Mouse (Mus musculus) ovary, postnatal 10 days (tissue): ENCODE data around the gene Prkce.

Source experiments
- DNase-seq: peaks from one replicate; pipeline ENCODE4 v3.0.0; 2022; ENCODE audit warnings: low spot score

The Prkce gene

DNA sequence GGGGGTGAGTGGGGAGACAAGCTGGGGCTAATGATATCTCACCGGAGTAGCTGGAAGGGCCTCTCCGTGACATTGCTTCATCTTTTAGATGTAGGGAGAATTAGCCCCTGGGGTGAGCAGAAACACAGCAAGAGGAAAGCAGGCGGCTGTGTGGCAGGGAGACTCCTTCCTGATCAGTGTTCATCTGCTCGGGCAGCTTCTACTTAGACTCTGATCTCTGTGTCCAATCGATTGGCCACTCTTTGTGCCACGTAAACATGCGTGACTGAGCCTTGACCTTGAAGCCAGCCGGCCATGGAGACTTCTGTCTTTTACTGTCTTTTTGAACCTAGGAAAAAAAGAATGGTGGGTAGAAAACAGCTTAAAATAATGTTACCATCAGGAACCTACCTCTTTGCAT lies 247.0 kb downstream of the Prkce start:
- no peak for DNase-seq

DNA sequence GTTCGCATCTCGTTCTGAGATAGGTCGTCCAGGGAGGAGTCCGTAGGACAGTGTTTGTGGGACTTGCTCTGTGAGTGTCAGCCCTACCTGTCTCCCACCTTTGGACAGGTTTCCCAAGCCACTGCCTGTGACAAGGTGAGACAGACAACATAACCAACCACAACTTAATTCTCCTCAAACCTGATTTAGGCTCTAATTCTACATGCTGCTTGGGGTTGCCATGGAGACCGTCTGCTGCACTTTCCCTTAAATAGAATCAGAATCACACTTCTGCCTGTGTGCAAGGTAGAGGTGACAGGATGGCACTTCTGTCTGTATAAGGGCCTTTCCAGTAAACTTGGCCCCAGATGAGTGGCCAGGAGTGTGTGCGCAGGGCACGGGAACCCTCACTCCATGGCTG lies 248.4 kb downstream of the Prkce start:
- DNase-seq, result no peak

DNA sequence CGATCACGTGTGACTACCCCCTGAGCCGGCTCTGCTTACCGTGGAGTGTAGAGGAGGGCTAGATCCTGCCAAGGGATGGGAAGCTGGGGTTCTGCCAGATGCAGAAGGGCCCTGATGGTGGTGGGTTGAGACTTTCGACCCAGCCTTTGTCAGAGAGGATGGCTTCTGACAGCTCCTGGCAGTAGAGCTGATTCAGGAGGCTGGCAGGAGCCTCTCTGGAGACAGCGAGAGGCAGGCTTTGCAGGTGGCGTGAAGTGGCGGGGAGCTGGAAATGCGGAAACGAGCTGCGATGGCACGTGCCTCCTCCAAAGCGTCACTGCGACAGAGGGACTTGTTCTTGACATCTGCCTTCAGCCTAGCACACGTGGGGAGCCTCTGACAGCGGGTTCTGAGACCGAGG lies 250.7 kb downstream of the Prkce start:
- no peak for DNase-seq

DNA sequence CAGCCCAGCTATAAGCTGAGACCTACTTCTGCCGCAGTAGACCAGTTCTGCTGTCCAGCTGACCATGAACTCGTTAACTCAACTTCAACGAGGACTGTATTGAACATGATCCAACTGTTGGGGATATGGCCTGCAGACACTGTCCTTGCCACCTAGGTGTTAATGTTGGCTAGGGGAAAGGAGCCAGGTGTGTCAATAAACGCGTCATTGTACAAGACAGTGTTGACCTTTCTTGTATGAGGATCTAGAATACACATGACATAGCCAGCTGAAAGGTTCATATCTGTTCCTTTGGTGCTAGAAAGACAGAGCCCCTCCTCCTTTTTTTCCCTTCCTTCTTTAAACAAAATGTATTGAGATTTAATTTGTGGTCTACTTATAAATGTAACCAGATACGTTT lies 251.6 kb downstream of the Prkce start:
- no peak for DNase-seq

DNA sequence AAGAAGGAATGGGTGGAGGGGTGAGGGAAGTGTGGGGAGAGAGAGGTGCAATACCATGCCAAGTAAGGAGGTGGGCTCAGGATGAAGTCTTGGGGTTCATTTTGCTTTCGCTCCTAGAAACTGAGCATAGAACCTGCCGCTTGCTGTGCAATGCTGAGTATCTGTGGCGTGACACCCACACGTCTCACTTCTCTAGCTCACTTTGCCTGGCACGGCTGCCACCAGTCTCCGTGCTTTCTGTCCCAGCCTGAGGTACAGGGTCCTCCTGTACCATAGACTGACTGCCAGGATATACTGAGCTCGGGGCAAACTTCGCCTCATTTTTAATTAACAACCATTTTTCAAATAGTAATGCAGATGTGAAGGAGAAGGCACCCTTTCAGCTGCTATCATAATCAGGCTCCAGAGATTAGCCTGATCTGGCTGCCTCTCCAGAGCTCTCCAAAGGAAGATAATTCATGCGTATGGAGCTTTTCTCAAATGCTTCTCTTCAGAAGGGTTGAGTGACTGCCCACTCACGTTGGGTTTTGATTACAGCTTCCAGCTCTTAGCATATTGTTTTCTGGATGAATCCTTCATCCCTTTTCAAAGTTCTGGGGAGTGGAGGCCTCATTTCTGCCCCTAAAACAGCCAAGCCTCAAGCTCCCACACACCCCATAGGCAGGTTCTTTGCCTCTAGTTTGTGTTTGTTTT lies 253.2 kb downstream of the Prkce start:
- no peak for DNase-seq

DNA sequence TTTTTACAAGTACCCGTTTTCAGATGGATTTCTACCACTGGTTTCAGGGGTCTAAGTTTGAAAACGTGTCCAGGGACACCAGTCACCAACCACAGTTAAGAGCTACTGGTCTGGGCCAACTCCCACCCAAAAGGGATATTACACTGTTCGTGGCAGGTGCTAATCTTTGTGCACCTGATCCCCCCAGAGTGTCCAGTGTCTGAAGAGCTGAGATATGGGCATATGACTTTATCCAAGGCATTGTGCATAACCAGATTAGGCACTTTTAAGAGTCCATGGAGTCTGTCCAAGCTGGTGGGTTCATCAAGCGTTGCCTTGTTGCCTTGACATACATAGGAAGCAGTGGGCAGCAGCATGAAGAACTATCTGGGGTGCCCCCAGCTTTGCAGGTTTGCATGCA lies 254.4 kb downstream of the Prkce start:
- DNase-seq, result no peak

DNA sequence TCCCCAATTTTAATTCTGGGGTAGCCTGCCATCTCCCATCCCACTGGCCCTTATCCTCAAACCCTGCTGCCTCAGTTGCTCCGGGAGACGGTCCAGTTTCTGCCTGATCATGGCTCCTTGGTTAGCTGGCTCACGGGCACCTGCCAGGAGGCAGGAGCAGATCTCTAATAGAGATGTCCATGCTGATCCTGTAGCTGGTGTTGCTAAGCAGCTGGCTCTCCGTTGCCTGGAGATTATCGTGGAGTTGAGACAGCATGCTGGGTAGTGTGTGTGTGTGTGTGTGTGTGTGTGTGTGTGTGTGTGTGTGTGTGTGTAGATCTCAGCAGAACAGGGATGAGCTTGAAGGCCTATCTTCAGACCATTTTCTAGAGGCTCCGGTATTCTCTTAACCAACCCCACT lies 262.3 kb downstream of the Prkce start:
- no peak for DNase-seq

DNA sequence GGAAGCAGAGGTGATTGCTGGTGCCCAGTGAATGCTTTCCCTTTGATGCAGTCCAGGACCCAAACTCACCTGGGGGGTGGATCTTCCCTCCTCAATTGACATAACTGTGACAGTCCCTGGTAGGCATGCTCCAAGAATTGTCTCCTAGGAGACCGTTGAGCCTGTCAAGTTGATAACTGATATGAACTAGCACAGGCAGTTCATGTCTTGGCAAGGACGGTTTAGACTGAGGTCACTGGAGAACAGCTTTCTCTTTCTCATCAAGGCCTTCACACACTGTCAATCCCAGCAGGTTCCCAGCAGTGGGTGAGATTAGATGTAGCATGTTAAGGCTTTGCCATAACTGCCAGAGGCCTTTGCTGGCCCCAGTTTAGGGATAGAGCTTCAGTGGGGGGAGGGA lies 265.5 kb downstream of the Prkce start:
- no peak for DNase-seq

DNA sequence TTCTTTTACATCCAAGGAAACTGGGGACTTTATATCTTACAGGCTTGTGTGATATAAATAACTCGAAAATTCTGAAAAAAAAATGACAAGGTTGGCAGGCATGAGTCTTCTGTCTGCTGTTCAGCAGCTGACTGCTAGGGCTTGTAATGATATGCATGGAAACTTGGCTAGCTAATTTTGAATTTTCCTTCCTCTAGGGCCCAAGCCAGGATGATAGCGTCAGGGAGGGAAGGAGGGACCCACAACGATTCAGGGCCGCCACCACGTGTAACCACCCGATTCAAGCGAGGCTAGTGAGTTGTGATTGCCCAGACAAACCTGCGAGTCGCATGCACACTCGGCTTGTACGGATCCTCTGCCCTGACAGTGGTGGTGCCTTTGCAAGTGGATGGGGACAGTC lies 266.2 kb downstream of the Prkce start:
- DNase-seq, result no peak

DNA sequence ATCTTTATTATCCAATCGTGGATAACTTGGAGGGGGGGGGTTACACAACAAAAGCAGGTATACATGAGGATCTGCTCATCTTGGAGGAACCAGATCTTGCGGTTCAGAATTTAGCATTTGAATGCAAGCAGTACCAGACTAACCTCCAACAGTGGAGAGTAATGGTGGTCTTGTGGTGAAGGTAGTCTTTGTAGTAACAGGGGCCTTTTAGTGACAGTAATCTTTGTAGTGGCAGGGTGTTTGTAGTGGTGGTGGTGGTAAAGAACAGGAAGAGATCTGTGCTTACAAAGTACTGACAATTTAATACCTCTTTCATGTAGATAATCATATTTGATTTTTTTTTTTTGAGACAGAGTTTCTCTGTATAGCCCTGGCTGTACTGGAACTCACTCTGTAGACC lies 267.2 kb downstream of the Prkce start:
- no peak for DNase-seq

DNA sequence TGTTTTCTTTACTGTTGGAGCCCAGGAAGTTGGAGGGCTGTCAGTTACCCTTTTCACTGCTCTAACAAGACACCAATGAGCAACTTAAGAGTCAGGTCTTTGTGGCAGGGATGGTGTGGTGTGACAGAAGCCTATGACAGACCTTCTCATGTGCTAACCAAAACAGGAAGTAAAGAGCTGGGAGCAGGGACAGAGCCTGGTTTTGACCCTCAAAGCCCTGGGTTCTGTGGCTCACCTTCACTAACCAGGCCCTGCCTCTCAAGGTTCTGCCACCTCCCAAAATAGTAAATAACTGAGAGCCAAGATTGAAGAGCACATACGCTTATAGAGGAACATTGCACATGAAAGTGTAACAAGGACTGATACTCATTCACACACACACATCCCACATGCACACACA lies 268.0 kb downstream of the Prkce start:
- DNase-seq, result no peak

DNA sequence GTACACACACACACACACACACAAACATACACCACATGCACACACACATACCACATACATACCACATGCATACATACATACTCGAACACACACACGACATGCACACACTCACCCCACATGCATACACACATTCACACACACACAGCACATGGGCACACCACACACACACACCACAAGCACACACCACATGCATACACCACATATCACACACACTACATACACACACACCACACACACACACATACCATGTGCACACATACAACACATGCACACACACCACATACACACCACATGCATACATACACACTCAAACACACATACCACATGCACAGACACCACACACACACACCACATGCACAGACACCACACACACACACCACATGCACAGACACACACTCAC lies 268.4 kb downstream of the Prkce start:
- no peak for DNase-seq

DNA sequence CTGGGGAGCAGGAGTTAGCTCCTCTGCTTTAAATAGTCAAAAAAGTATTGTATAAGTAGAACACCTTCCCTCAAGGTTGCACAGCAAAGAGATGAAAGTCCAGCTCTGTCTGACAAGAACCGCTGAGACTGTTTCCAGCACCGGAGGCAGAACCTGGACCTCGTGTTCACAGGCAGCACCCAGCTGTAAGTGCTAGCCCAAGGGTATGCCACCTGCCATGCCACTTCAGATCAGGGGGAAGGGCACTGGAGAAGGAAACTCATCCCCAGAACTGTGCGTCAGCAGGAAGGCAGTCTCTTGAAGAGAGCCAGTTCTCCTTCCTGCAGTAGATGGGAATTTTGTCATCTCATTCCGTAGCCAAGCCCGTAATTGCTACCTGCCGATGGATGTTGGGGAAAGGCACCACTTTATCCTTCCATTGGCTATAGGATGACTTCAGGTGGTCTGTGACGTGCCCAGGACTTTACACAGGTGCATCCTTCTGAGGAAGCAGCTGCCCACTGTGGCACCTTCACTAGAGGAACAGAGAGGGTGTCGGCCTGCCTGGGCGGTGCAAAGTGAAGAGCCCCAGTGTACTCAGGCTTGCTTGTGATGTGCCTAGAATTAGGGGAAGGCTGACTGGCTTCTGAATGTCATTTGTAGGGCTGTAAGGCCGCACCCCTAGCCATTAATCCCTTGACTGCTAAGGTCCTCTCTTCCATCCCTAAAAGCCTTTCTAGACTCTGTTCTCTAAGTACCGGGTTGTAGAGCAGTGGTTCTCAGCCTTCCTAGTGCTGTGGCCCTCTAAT lies 269.2 kb downstream of the Prkce start:
- DNase-seq, result no peak

DNA sequence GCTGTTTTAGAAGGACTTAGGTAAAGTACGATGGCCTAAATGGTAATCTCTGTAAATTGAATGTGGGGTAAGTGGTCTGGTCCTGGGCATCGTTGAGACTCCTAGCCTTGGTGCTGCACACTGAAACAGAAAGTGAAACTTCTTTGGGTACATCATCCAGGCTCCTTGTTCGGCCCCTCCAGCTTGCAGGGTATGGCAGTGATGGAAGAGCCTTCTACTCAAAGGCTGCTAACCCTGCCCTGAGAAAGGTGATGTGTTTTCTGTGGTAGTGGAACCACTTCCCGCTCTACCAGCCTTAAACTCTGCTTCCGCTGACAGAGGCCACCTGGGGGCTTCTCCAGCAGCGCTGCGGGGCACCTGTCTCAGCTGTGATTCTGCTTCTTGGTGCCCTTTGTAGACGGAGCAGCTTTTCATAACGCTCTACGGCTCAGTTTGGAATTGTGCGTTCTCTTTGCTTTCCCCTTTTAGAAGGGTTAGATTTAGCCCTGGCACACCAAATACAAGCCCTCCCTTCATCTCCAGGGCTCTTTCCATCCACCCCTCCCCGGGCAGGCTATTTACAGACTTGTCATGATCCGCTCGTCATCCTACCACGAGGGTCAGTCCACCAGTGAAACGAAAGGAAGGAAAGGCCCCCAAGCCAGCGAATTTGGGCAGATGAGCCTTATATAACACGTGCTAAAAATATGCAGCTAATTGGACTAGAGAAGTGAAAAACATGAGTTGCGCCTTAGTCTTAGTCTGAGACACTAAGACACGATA lies 270.1 kb downstream of the Prkce start:
- no peak for DNase-seq

DNA sequence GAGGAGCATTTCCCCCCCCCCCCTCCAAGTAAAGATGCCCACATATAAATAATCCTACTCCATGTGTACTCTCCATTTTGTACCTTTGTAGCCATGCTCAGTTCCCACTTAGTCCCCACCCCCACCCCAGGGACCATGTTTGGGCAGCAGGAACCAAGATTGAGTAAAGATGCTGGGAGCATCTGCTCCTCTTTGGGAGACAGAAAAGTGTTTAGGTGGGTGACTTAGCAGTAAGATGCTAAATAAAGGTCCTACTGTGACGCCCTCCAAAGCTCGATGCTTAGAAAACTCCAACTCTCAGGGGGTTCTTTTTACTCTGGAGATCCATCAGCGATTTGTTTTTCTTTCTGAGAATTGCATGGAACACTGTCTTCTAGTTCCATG lies 270.7 kb downstream of the Prkce start:
- DNase-seq, result no peak

DNA sequence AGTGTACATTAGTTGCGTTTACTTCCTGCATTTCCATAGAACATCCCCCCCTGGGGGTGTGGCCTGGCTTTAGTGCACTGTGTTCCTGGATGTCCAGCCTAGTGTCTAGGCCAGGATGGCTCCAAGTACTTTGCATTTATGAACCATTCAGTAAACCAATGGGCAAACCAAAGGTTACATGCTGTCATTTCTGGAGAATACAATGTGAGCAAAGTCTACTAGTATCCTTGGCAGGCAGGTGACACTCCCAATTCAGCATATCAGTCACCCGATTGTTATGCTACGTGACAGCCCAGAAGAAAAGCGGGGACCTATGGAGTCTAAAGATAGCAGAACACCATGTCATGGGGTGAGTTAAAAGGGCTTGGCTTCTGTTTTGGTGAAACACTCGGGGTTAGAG lies 271.2 kb downstream of the Prkce start:
- DNase-seq, result no peak

DNA sequence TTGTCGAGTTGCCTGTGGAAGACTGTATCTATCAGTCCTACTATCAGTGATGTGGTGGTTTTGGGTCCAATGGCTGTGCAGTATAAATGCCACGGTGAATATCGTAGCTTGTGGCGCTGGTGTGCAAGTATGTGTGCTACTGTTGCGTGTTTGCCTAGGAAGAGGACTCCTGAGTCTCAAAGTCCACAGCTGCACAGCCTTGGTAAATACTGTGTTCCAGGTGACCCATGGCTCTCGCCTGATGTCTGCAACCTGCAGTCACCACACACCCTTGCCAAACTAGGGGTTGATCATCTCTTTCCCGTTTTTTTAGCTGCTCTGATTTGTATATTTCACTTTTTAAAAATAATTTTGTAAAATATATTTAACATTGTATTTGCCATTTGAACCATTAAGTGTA lies 273.5 kb downstream of the Prkce start:
- DNase-seq, result no peak

DNA sequence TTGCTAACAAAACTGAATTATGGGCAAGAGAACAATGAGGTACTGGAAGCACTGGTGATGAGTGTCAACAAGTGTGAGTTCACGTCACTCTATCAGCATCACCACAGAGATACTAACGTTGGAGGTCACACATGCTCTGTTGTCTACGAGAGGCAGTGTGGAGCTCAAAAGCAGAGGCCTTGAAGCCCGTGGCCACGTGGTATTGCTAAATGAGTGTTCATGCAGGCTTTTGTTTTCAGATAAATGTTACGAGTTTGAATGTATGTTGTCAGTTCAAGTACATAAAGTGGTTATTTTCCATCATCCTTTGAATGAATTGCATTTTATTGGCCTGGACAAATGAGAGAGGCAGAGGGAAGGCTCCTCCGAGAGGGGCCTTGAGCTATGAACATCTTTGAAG lies 276.3 kb downstream of the Prkce start:
- DNase-seq, result no peak

DNA sequence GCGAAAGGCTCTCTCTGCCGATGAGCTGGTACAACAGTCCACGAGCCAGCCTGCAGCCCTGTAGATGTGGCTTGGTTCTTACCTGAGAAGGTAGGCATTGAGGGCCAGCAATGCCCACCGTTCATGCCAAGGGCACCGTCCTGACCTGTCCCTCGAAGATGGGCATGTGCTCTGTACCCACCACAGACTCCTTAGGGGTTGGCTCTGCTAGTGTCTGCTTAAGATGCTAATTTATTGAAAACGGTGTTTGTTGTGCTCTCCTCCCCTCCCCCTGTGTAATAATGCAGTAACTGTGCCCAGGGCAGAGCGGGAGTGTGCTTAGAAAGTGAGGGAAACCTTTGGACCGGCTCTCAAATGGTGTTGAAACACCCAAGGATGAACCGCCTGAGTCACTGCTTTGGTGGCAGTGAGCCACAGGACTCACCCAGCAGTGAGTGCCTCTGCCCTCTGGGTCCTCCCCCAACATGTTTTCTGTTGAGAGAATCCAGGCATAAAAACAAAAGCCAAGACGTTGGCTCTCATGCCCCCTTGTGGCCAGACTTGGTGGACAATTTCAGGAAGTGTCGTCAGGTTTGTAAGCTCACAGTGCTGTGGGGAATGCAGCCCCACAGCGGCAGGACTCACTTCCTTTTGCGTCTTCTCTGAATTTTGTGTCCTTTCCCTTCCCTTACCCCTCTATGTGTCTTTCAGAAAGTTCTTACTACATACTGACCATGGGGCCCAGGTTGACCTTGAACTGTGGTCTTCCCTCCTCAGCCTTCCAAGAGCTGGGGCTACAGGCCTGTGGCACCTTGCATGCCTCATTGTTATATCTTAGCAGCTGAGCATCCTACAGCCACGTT lies 277.2 kb downstream of the Prkce start:
- DNase-seq, result peak; percentile 90

DNA sequence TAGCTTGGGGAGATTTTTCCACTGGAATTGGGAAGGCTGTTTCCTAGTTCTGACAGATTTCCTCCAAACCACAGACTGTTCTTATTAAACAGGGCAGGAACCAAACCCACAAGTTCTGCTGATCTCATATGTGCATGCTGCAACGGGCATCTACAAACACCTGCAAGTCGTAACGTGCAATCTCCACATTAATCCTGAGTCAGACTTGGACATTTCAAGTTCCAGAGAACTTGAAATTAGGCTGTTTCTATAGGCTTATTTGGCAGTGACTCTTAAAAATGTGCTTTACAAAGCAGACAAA lies 277.8 kb downstream of the Prkce start:
- no peak for DNase-seq

DNA sequence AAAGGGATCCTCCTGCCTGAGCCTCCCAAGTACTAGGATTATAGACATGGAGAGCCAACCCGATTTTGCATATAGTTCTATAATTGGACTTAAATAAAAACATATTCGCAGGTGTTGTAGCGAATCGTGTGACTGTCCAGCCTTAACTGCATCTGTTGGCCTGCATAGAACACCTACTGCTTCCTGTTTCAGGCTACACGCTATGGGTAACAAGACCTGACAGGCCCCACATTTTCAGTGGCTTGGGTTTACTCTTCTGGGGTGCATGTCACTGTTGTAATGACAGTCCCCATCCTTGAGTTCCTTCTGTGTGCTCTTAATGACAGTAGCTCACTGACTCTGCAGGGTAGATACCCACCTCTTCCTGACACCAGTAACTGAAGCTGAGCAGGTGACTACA lies 278.3 kb downstream of the Prkce start:
- no peak for DNase-seq

DNA sequence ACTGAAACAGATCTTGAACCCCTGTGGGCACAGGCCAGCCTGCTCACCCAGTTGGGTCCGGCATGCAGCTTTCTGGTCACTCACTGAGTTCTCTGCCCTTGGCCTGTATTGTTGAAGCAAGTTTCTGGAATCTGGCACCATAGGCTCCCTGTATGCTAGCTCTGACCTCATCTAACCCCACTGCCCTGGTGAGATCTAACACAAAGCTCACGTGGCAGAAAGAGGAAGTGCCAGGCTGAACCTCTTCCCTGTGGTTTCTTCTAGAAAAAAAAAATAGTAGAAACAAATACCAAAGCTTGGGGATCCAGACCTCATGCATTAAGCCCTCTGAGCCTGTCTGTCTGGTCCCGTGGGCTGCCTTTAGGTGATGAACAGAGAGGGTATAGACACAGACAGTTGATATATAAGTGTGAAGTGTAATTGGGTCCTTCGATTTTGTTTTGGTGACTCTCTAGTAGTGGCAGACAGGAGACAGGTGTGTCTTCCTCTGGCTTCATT lies 279.6 kb downstream of the Prkce start:
- no peak for DNase-seq
